Mouse (Mus musculus): ENCODE measurements around the gene Tmtc4. TPM values are rescaled to one million over a fixed set of nuclear protein-coding genes. Genes with fewer than 3 reads are reported as not detected.

The Tmtc4 gene
- polyA plus RNA-seq, 1 experiment: 4.0 TPM

DNA sequence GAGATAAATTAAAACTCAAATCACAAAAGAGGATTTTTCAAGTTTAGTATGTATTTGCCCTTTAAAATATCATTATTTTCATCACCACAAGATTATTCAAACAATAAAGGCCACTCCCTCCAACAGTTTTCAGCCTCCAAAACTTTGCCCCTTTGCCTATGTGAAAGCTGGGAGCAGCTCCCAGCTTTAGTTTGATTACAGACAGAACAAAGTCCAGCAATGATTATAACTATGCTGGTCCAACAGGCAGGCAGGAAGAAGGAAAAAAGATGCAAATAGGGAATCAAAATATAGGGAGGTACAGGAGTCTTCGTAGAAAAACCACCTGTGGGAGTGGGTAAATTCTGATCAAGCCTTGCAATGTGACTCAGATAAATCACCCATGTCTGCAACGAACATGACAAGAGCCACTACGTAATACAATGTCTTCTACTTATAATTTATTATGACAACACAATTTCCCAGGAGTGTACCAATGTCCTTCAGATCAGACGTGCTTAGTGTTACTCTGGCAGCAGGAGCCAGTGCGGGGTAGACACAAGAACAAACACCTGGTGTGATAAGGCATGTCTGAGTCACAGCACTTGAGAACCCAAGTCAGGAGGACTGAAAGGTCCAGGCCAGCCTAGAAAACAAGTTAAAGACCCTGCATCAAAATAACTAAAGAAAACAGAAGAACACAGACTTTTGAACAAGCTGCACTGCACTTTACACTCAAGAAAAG lies 74.3 kb downstream of the Tmtc4 start:
- no peak overlapping the region for H3K27ac ChIP-seq (ENCODE audit: insufficient read depth, low read length)

DNA sequence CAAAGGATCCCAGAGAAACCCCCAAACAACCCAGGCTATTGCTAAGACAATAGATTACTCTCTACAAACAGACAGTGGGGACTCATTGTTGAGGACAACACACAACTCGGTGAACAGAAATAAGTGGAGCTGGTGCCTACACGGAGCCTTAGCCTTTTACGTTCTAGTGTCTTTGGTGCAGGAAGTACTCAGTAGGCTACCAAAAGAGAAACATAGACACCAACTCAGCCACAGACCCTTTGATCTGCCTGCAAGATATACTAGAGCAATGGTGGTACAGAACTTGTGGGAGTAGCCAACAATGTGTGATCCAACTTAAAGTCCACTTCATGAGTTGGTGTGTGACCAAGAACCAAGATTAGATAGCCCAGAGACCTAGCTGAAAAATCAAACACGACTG lies 75.8 kb downstream of the Tmtc4 start:
- Histone ChIP-seq H3K4me3 (ENCODE audit: extremely low read depth, insufficient read depth, insufficient read length) (no peak overlapping the region), H3K4me1 (ENCODE audit: control insufficient read depth, insufficient read depth, insufficient read length) (no peaks in the 10 kb centered on the region; the same call in 1 of the 2 replicates), H3K36me3 (ENCODE audit: control insufficient read depth, insufficient read depth, low read length) (peaks cover 2% of the 10 kb centered on the region; the same call in 1 of the 2 replicates), H3K27me3 (ENCODE audit: control insufficient read depth, insufficient read depth, low read length) (no peaks in the 10 kb centered on the region), H3K27ac (ENCODE audit: insufficient read depth, low read length) (no peak overlapping the region)
- WGBS: 77% methylated on average over 4 of the region's 4 CpGs
- DNase-seq (ENCODE audit: low read depth in 1 of 2, low spot score in 2 of 2): no peak
- TF ChIP-seq POLR2A (IDR thresholded peaks at IDR 0.05; ENCODE audit: low read depth, low read length) (no peak), CTCF (IDR thresholded peaks at IDR 0.05; ENCODE audit: extremely low read depth, insufficient read depth, insufficient read length, insufficient replicate concordance) (no peak)

More for the DNA sequence above, 74.3 kb downstream of the Tmtc4 start:
- TF ChIP-seq POLR2A (IDR thresholded peaks at IDR 0.05; ENCODE audit: low read depth, low read length) (no peak), CTCF (IDR thresholded peaks at IDR 0.05; ENCODE audit: extremely low read depth, insufficient read depth, insufficient read length, insufficient replicate concordance) (no peak)
- Histone ChIP-seq H3K36me3 (ENCODE audit: control insufficient read depth, insufficient read depth, low read length) (peaks cover 2% of the 10 kb centered on the region; the same call in 1 of the 2 replicates), H3K4me1 (ENCODE audit: control insufficient read depth, insufficient read depth, insufficient read length) (no peaks in the 10 kb centered on the region; the same call in 1 of the 2 replicates), H3K4me3 (ENCODE audit: extremely low read depth, insufficient read depth, insufficient read length) (no peak overlapping the region), H3K27me3 (ENCODE audit: control insufficient read depth, insufficient read depth, low read length) (no peaks in the 10 kb centered on the region)
- no peak for DNase-seq (ENCODE audit: low read depth in 1 of 2, low spot score in 2 of 2)
- WGBS: 84% methylated on average over 5 of the region's 5 CpGs

DNA sequence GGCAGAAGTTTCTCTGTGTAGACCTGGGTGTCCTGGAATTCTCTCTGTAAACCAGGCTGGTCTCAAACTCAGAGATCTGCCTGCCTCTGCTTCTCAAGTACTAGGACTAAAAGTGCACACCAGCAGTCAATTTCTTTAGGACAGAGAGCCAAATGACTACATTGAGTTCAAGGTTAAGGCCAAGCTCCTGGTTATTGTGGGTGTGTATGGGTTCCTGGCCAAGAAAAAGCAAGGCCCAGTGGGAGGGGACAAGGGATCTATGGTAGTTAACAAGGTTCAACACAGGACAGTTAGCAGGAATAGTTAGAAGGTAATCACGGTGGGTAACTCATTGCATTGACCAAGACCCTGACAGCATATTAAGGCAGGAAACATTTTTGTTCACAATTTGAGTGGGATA lies 78.8 kb downstream of the Tmtc4 start:
- H3K27me3 ChIP-seq (ENCODE audit: control insufficient read depth, insufficient read depth, low read length): no peaks in the 10 kb centered on the region
- DNase-seq (ENCODE audit: low read depth in 1 of 2, low spot score in 2 of 2): no peak
- H3K27ac ChIP-seq (ENCODE audit: insufficient read depth, low read length): no peak overlapping the region
- H3K4me3 ChIP-seq (ENCODE audit: extremely low read depth, insufficient read depth, insufficient read length): no peak overlapping the region
- H3K4me1 ChIP-seq (ENCODE audit: control insufficient read depth, insufficient read depth, insufficient read length): no peaks in the 10 kb centered on the region
- peaks cover 2% of the 10 kb centered on the region; the same call in 1 of the 2 replicates for H3K36me3 ChIP-seq (ENCODE audit: control insufficient read depth, insufficient read depth, low read length)
- WGBS: 94% methylated on average over 1 of the region's 1 CpGs
- TF ChIP-seq CTCF (IDR thresholded peaks at IDR 0.05; ENCODE audit: extremely low read depth, insufficient read depth, insufficient read length, insufficient replicate concordance) (no peak), POLR2A (IDR thresholded peaks at IDR 0.05; ENCODE audit: low read depth, low read length) (no peak)

DNA sequence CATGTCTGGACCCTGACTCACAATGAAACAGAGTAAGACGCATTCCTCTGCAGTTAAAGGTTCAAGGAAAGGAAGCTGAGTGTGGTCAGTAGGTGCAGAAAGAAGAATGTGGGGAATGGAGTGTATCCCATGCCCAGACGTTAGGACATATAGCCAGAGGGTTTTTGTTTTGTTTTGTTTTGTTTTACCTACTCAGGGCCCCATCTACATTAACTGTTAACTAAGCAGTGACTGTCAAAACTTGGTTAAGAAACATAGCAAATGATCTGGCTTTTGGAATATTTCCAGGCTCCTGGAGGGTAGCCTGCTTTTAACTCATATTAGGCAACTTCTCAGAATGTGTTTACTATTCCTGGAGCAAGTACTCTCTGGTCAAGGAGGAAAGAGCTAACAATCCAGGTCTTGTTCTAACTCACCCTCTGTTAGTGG lies 79.9 kb downstream of the Tmtc4 start:
- no peaks in the 10 kb centered on the region for H3K4me1 ChIP-seq (ENCODE audit: control insufficient read depth, insufficient read depth, insufficient read length)
- DNase-seq (ENCODE audit: low read depth in 1 of 2, low spot score in 2 of 2): no peak
- WGBS: 88% methylated on average over 2 of the region's 2 CpGs
- H3K27me3 ChIP-seq (ENCODE audit: control insufficient read depth, insufficient read depth, low read length): no peaks in the 10 kb centered on the region
- peaks cover 2% of the 10 kb centered on the region; the same call in 1 of the 2 replicates for H3K36me3 ChIP-seq (ENCODE audit: control insufficient read depth, insufficient read depth, low read length)
- TF ChIP-seq POLR2A (IDR thresholded peaks at IDR 0.05; ENCODE audit: low read depth, low read length): no peak
- no peak for TF ChIP-seq CTCF (IDR thresholded peaks at IDR 0.05; ENCODE audit: extremely low read depth, insufficient read depth, insufficient read length, insufficient replicate concordance)
- H3K27ac ChIP-seq (ENCODE audit: insufficient read depth, low read length): no peak overlapping the region
- no peak overlapping the region for H3K4me3 ChIP-seq (ENCODE audit: extremely low read depth, insufficient read depth, insufficient read length)

DNA sequence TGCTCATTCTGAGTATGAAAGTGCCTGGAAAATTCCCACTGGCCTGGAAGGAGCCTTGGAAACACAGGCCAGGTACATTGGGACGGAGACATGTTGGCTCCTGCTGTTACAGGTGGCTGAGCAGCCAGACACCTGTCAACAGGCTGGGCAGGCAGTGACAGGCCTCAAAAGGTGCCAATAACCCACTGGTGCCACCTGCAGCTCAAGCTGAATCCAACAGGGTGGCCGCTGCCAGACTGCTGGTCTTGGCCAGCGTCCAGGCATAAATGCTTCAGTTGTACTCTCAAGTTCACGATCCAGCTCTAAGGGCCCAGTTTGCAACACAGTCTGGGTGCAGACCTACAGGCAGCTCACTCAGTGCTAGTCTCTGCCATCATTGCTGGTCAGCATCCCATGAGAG lies 81.0 kb downstream of the Tmtc4 start:
- TF ChIP-seq CTCF (IDR thresholded peaks at IDR 0.05; ENCODE audit: extremely low read depth, insufficient read depth, insufficient read length, insufficient replicate concordance): no peak
- no peak for TF ChIP-seq POLR2A (IDR thresholded peaks at IDR 0.05; ENCODE audit: low read depth, low read length)
- Histone ChIP-seq H3K27ac (ENCODE audit: insufficient read depth, low read length) (peak overlapping the region; percentile 18; the same call in 1 of the 2 replicates), H3K36me3 (ENCODE audit: control insufficient read depth, insufficient read depth, low read length) (peaks cover 2% of the 10 kb centered on the region; the same call in 1 of the 2 replicates), H3K4me3 (ENCODE audit: extremely low read depth, insufficient read depth, insufficient read length) (no peak overlapping the region), H3K27me3 (ENCODE audit: control insufficient read depth, insufficient read depth, low read length) (no peaks in the 10 kb centered on the region), H3K4me1 (ENCODE audit: control insufficient read depth, insufficient read depth, insufficient read length) (no peaks in the 10 kb centered on the region)
- no peak for DNase-seq (ENCODE audit: low read depth in 1 of 2, low spot score in 2 of 2)
- 63% methylated on average over 4 of the region's 4 CpGs for WGBS

DNA sequence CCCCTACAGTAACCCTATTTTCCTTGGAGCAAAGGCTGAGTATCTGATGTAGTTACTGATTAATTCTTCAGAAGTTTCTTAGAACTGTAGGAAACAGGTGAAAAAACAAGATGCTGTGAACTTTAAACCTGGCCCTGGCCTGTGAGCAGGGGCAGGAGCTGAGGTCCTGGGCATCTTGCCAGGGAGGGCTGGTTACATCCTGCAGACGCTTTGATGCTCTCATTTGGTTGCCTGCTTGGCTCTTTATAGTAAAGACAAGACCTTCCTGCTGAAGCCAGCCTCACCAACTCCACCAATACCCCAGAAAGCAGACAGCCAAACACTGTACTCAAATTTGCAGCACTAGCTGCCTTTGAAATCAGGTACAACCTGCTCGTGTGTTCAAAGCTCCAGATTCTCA lies 81.7 kb downstream of the Tmtc4 start:
- TF ChIP-seq POLR2A (IDR thresholded peaks at IDR 0.05; ENCODE audit: low read depth, low read length) (no peak), CTCF (IDR thresholded peaks at IDR 0.05; ENCODE audit: extremely low read depth, insufficient read depth, insufficient read length, insufficient replicate concordance) (no peak)
- WGBS: 48% methylated on average over 2 of the region's 2 CpGs
- DNase-seq (ENCODE audit: low read depth in 1 of 2, low spot score in 2 of 2): peak; percentile 45 to 56
- Histone ChIP-seq H3K27ac (ENCODE audit: insufficient read depth, low read length) (peak overlapping the region; percentile 18; the same call in 1 of the 2 replicates), H3K36me3 (ENCODE audit: control insufficient read depth, insufficient read depth, low read length) (peaks cover 2% of the 10 kb centered on the region; the same call in 1 of the 2 replicates), H3K27me3 (ENCODE audit: control insufficient read depth, insufficient read depth, low read length) (no peaks in the 10 kb centered on the region), H3K4me1 (ENCODE audit: control insufficient read depth, insufficient read depth, insufficient read length) (no peaks in the 10 kb centered on the region), H3K4me3 (ENCODE audit: extremely low read depth, insufficient read depth, insufficient read length) (no peak overlapping the region)

DNA sequence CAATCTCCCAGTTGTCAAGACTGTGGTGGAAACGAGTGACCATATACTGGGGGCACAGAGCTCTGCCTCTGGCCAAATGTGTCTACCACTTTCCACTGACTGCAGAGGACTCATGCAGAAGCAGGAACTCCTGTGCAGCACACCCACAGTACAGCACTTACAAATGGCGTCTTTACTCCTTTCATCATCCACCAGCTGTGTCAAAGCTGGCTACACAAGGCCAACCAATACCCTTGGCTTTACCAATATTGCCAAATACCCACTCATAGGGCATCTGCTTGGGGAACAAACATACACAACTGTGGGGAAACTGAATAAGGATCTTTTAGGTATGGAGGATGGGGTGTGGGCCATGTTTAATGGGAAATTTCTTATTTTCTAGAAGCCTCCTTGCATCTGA lies 82.1 kb downstream of the Tmtc4 start:
- H3K4me3 ChIP-seq (ENCODE audit: extremely low read depth, insufficient read depth, insufficient read length): no peak overlapping the region
- no peaks in the 10 kb centered on the region for H3K27me3 ChIP-seq (ENCODE audit: control insufficient read depth, insufficient read depth, low read length)
- no peaks in the 10 kb centered on the region for H3K4me1 ChIP-seq (ENCODE audit: control insufficient read depth, insufficient read depth, insufficient read length)
- 77% methylated on average over 2 of the region's 2 CpGs for WGBS
- no peak for DNase-seq (ENCODE audit: low read depth in 1 of 2, low spot score in 2 of 2)
- H3K27ac ChIP-seq (ENCODE audit: insufficient read depth, low read length): peak overlapping the region; percentile 15; the same call in 1 of the 2 replicates
- peaks cover 2% of the 10 kb centered on the region; the same call in 1 of the 2 replicates for H3K36me3 ChIP-seq (ENCODE audit: control insufficient read depth, insufficient read depth, low read length)
- TF ChIP-seq POLR2A (IDR thresholded peaks at IDR 0.05; ENCODE audit: low read depth, low read length): no peak
- no peak for TF ChIP-seq CTCF (IDR thresholded peaks at IDR 0.05; ENCODE audit: extremely low read depth, insufficient read depth, insufficient read length, insufficient replicate concordance)
